13 mouse cellular contexts compared by ENCODE assay signal in the genomic region with DNA sequence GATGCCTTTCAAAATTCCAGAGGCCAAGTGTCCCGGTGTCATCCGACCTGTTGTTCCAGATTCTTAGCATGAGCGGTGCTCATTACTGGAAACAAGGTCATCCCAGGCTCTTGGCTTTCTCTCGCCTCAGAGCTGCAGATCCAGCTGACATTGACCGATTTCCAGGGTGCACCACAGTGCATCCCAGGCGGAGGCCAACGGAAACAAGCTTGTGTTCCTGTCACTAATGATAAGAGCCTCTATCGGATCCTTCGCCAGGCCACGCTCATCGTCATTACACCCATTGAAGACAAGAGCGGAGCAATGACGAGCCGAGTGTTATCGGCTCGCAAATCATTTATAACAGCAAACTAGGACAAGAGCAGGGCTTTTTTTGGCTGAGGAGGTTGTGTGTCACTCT.
DNase-seq lines count a peak whose midpoint lies in the region; ATAC-seq and TF ChIP-seq lines count a peak whose summit lies in the region.
"Had no signal": no experiment of that assay in that cellular context is flagged by ENCODE, and none has a peak within 500 bp of the region (broad histone marks: within the 10 kb centered on the region; RNA-seq: fewer than 3 reads in every experiment).

No protein-coding gene starts in this region.

- no peak overlapping the region for H3K27ac ChIP-seq in heart, embryonic 11.5 days (ENCODE audit: low read depth, low read length)
- H3K27ac ChIP-seq in layer of hippocampus, adult 2 months = no peak overlapping the region
- H3K27ac ChIP-seq in limb, embryonic 10.5 days = no peak overlapping the region
- H3K27ac ChIP-seq: embryonic facial prominence, embryonic 13.5 days; hindbrain, embryonic 10.5 days; limb, embryonic 15.5 days; neural tube, embryonic 12.5 days had no signal

- WGBS in heart, embryonic 11.5 days (ENCODE audit: insufficient replicate concordance) = 54% methylated on average over 16 of the region's 16 CpGs
- WGBS in limb, embryonic 10.5 days = 86% methylated on average over 16 of the region's 16 CpGs

- H3K4me1 ChIP-seq in heart, embryonic 11.5 days (ENCODE audit: control insufficient read depth, insufficient read depth, low read length) = peaks cover 22% of the 10 kb centered on the region
- H3K4me1 ChIP-seq in limb, embryonic 10.5 days = no peaks in the 10 kb centered on the region
- H3K4me1 ChIP-seq: hindbrain, embryonic 10.5 days; limb, embryonic 15.5 days; neural tube, embryonic 12.5 days had no signal

- H3K27me3 ChIP-seq in heart, embryonic 11.5 days (ENCODE audit: control insufficient read depth, insufficient read depth, low read length) = peaks cover under 1% of the 10 kb centered on the region; the same call in 1 of the 2 replicates
- no peaks in the 10 kb centered on the region for H3K27me3 ChIP-seq in limb, embryonic 10.5 days (ENCODE audit: low read depth, poor library complexity, severe bottlenecking)
- H3K27me3 ChIP-seq: embryonic facial prominence, embryonic 13.5 days; limb, embryonic 15.5 days; neural tube, embryonic 12.5 days had no signal

- H3K36me3 ChIP-seq in heart, embryonic 11.5 days (ENCODE audit: control insufficient read depth, insufficient read depth, low read length) = no peaks in the 10 kb centered on the region
- no peaks in the 10 kb centered on the region for H3K36me3 ChIP-seq in limb, embryonic 10.5 days
- H3K36me3 ChIP-seq: embryonic facial prominence, embryonic 13.5 days; hindbrain, embryonic 10.5 days; limb, embryonic 15.5 days; neural tube, embryonic 12.5 days had no signal

- ATAC-seq in heart, embryonic 11.5 days (replicated peaks; ENCODE audit: insufficient number of reproducible peaks, low FRiP score, low TSS enrichment) = no peak
- ATAC-seq: activated CD4-positive, CD25-positive, alpha-beta regulatory T cell, adult 4 months had no signal

- no peak for TF ChIP-seq CTCF in layer of hippocampus, adult 2 months (conservative IDR thresholded peaks at IDR 0.05)

- peak; percentile 75 to 85 for DNase-seq in heart, adult 18-20 months
- DNase-seq in cerebellum, postnatal 10 days = peak; percentile 22 to 30
- DNase-seq in kidney, adult 8-10 months = peak; percentile 26 to 47
- DNase-seq in lung, postnatal 10 days = peak; percentile 49
- DNase-seq in embryo, embryonic 10.5 days (ENCODE audit: low spot score) = no peak
- no peak for DNase-seq in layer of hippocampus, adult 2 months (ENCODE audit: low spot score in 2 of 2)
- DNase-seq in limb, embryonic 10.5 days (ENCODE audit: low spot score) = no peak

- H3K9me3 ChIP-seq in heart, embryonic 11.5 days (replicated peaks; ENCODE audit: control insufficient read depth, low read length) = no peaks in the 10 kb centered on the region
- H3K9me3 ChIP-seq in limb, embryonic 10.5 days (replicated peaks) = no peaks in the 10 kb centered on the region
- H3K9me3 ChIP-seq: embryonic facial prominence, embryonic 13.5 days; hindbrain, embryonic 10.5 days; limb, embryonic 15.5 days; neural tube, embryonic 12.5 days had no signal

- no peak overlapping the region for H3K4me3 ChIP-seq in heart, embryonic 11.5 days (ENCODE audit: low read depth, low read length)
- no peak overlapping the region for H3K4me3 ChIP-seq in layer of hippocampus, adult 2 months
- H3K4me3 ChIP-seq in limb, embryonic 10.5 days = no peak overlapping the region
- H3K4me3 ChIP-seq: embryonic facial prominence, embryonic 13.5 days; hindbrain, embryonic 10.5 days; limb, embryonic 15.5 days; neural tube, embryonic 12.5 days had no signal

- H3K9ac ChIP-seq in heart, embryonic 11.5 days (ENCODE audit: low read depth, low read length) = no peak overlapping the region
- H3K9ac ChIP-seq: embryonic facial prominence, embryonic 13.5 days; limb, embryonic 15.5 days; neural tube, embryonic 12.5 days had no signal

- H3K4me2 ChIP-seq in heart, embryonic 11.5 days = no peak overlapping the region
- H3K4me2 ChIP-seq: embryonic facial prominence, embryonic 13.5 days; limb, embryonic 15.5 days; neural tube, embryonic 12.5 days had no signal

Comparison
In these comparisons a context has a peak if more than half of its experiments do, and no peak if none do; other contexts are left out.
1. DNase-seq: peak in heart, adult 18-20 months (2 of 2), cerebellum, postnatal 10 days (2 of 2), kidney, adult 8-10 months (2 of 2) and lung, postnatal 10 days (single experiment); none in embryo, embryonic 10.5 days (single experiment), layer of hippocampus, adult 2 months (0 of 2) and limb, embryonic 10.5 days (single experiment).